Mouse (Mus musculus) MEL (cell line): ENCODE data around the gene Aurka. TPM values are rescaled to one million over a fixed set of nuclear protein-coding genes. Genes with fewer than 3 reads are reported as not detected.

ENCODE experiments used
- DNase-seq: peaks from one replicate; pipeline ENCODE4 v3.0.0; 2011; ENCODE audit warnings: low read depth, low spot score
- H3K27ac ChIP-seq: 2 replicates; pipeline ENCODE4 v1.5.1; 2012; ENCODE audit warnings: low read depth, mild to moderate bottlenecking, control low read depth, low read length, moderate library complexity; ENCODE audit not compliant: control insufficient read depth
- H3K27me3 ChIP-seq, 2 experiments: fragments of 150-350 bp in 1 of 2; sonication (generic) in 1 of 2; 2 replicates each; pipeline ENCODE4 v1.6.1; 2012; ENCODE audit warnings: low read length in 2 of 2, mild to moderate bottlenecking in 2 of 2, improper control_type of control experiment in 1 of 2, moderate library complexity in 1 of 2; ENCODE audit not compliant: insufficient read depth in 2 of 2, control insufficient read depth in 1 of 2
- H3K36me3 ChIP-seq, 2 experiments: 2 replicates each; pipeline ENCODE4 v1.6.1; 2012 to 2014; ENCODE audit warnings: low read length in 2 of 2, improper control_type of control experiment in 1 of 2, inconsistent platforms in 1 of 2, mild to moderate bottlenecking in 1 of 2; ENCODE audit not compliant: insufficient read depth in 2 of 2, control insufficient read depth in 1 of 2
- H3K4me1 ChIP-seq, 2 experiments: fragments of 150-350 bp in 1 of 2; sonication (generic) in 1 of 2; 2 replicates each; pipeline ENCODE4 v1.6.1; 2012; ENCODE audit warnings: low read length in 2 of 2, improper control_type of control experiment in 1 of 2, mild to moderate bottlenecking in 1 of 2; ENCODE audit not compliant: insufficient read depth in 2 of 2, control insufficient read depth in 1 of 2
- H3K4me3 ChIP-seq, 2 experiments: fragments of 150-350 bp in 1 of 2; sonication (generic) in 1 of 2; 2 replicates each; pipeline ENCODE4 v1.5.1; 2012; ENCODE audit warnings: low read depth in 2 of 2, low read length in 2 of 2, mild to moderate bottlenecking in 2 of 2, moderate library complexity in 2 of 2, control low read depth in 1 of 2, improper control_type of control experiment in 1 of 2; ENCODE audit not compliant: control insufficient read depth in 1 of 2, insufficient read depth in 1 of 2
- H3K79me2 ChIP-seq: 2 replicates; pipeline ENCODE4 v1.6.1; 2012; ENCODE audit warnings: mild to moderate bottlenecking, low read length, moderate library complexity; ENCODE audit not compliant: control insufficient read depth, poor library complexity, insufficient read depth
- H3K9ac ChIP-seq: 2 replicates; pipeline ENCODE4 v1.6.1; 2012; ENCODE audit warnings: low read depth, mild to moderate bottlenecking, control low read depth, low read length, moderate library complexity; ENCODE audit not compliant: control insufficient read depth, poor library complexity, severe bottlenecking
- H3K9me3 ChIP-seq: fragments of 150-350 bp; sonication (generic); replicated peaks from 2 replicates; pipeline ENCODE4 v1.6.1; 2012; ENCODE audit warnings: mild to moderate bottlenecking, low read length, improper control_type of control experiment, moderate library complexity; ENCODE audit not compliant: insufficient read depth
- CHD1 ChIP-seq: IDR thresholded peaks from 2 replicates; pipeline ENCODE4 v1.6.1; 2012; ENCODE audit warnings: low read depth, mild to moderate bottlenecking, inconsistent platforms, low read length, improper control_type of control experiment
- CHD2 ChIP-seq: IDR thresholded peaks from 2 replicates; pipeline ENCODE4 v1.6.1; 2011; ENCODE audit warnings: low read length, improper control_type of control experiment
- E2F4 ChIP-seq: IDR thresholded peaks from 2 replicates; pipeline ENCODE4 v1.6.1; 2011; ENCODE audit warnings: low read depth, low read length, improper control_type of control experiment, borderline replicate concordance
- ELF1 ChIP-seq: IDR thresholded peaks from 2 replicates; pipeline ENCODE4 v1.6.1; 2014; ENCODE audit warnings: low read depth, mild to moderate bottlenecking, inconsistent platforms, low read length, improper control_type of control experiment, moderate library complexity
- EP300 ChIP-seq, 2 experiments: IDR thresholded peaks; 2 replicates each; pipeline ENCODE4 v1.6.1; 2011; ENCODE audit warnings: improper control_type of control experiment in 2 of 2, low read length in 2 of 2, low read depth in 1 of 2, mild to moderate bottlenecking in 1 of 2
- GATA1 ChIP-seq: IDR thresholded peaks from 2 replicates; pipeline ENCODE4 v1.6.1; 2011; ENCODE audit warnings: low read depth, low read length, improper control_type of control experiment
- KAT2A ChIP-seq: conservative IDR thresholded peaks from 2 replicates; pipeline ENCODE4 v1.6.1; 2012; ENCODE audit warnings: low read depth, low read length, improper control_type of control experiment, inconsistent platforms
- MAFK ChIP-seq: IDR thresholded peaks from 2 replicates; pipeline ENCODE4 v1.6.1; 2011; ENCODE audit warnings: low read depth, mild to moderate bottlenecking, low read length, improper control_type of control experiment, borderline replicate concordance
- MEF2A ChIP-seq: IDR thresholded peaks from 2 replicates; pipeline ENCODE4 v1.6.1; 2014; ENCODE audit warnings: low read depth, mild to moderate bottlenecking, inconsistent platforms, low read length, improper control_type of control experiment; ENCODE audit not compliant: poor library complexity, insufficient replicate concordance, severe bottlenecking; ENCODE audit errors: extremely low read depth
- MXI1 ChIP-seq: IDR thresholded peaks from 2 replicates; pipeline ENCODE4 v1.6.1; 2011; ENCODE audit warnings: mild to moderate bottlenecking, low read depth, low read length, improper control_type of control experiment
- MYC ChIP-seq: IDR thresholded peaks from 2 replicates; pipeline ENCODE4 v1.6.1; 2011; ENCODE audit warnings: low read depth, mild to moderate bottlenecking, low read length, improper control_type of control experiment, moderate library complexity
- POLR2A ChIP-seq, 2 experiments: IDR thresholded peaks; 2 replicates each; pipeline ENCODE4 v1.6.1; 2011 to 2012; ENCODE audit warnings: low read length in 2 of 2, mild to moderate bottlenecking in 2 of 2, control low read depth in 1 of 2, improper control_type of control experiment in 1 of 2, low read depth in 1 of 2, moderate library complexity in 1 of 2; ENCODE audit not compliant: control insufficient read depth in 1 of 2, insufficient read depth in 1 of 2, poor library complexity in 1 of 2
- POLR2AphosphoS2 ChIP-seq: IDR thresholded peaks from 2 replicates; pipeline ENCODE4 v1.6.1; 2011; ENCODE audit warnings: low read length, improper control_type of control experiment
- TBP ChIP-seq: IDR thresholded peaks from 2 replicates; pipeline ENCODE4 v1.8.0; 2011; ENCODE audit warnings: low read depth, low read length, improper control_type of control experiment
- TCF12 ChIP-seq: IDR thresholded peaks from 2 replicates; pipeline ENCODE4 v1.6.1; 2014; ENCODE audit warnings: low read depth, mild to moderate bottlenecking, inconsistent platforms, low read length, improper control_type of control experiment, moderate library complexity
- UBTF ChIP-seq: IDR thresholded peaks from 2 replicates; pipeline ENCODE4 v1.6.1; 2012; ENCODE audit warnings: low read depth, mild to moderate bottlenecking, inconsistent platforms, low read length, improper control_type of control experiment, moderate library complexity, borderline replicate concordance; ENCODE audit not compliant: insufficient read depth
- ZMIZ1 ChIP-seq: IDR thresholded peaks from 2 replicates; pipeline ENCODE4 v1.6.1; 2012; ENCODE audit warnings: low read depth, mild to moderate bottlenecking, inconsistent platforms, low read length, improper control_type of control experiment, moderate library complexity
- ZNF384 ChIP-seq: IDR thresholded peaks from 2 replicates; pipeline ENCODE4 v1.6.1; 2012; ENCODE audit warnings: low read depth, mild to moderate bottlenecking, inconsistent platforms, low read length, improper control_type of control experiment
- polyA plus RNA-seq, 2 experiments: library from polyadenylated mRNA; stranded (reverse) in 1 of 2; unstranded in 1 of 2; fragments of >175 nt in 1 of 2; fragments of >200 nt in 1 of 2; gene quantifications; 2 replicates each; pipeline versions ENCODE4 v1.2.1 to v1.2.4; 2012; ENCODE audit warnings: low replicate concordance in 2 of 2, low read depth in 1 of 2; ENCODE audit not compliant: insufficient read length in 2 of 2, insufficient read depth in 1 of 2, missing spikeins in 1 of 2
- total RNA-seq: library from RNA; depleted of rRNA; stranded (reverse); fragments of 300-350 nt; gene quantifications from 2 replicates; pipeline ENCODE4 v1.2.3, GENCODE M21; 2012

Gene Aurka
- total and polyA plus RNA-seq, 3 experiments, result 110 to 236 (median 150) TPM

GRCm38 (mm10) chr2:172410686-172411085 lies 40.4 kb upstream of the Aurka start:
- Histone ChIP-seq H3K9me3 (no peaks in the 10 kb centered on the region), H3K36me3 (no peaks in the 10 kb centered on the region), H3K4me1 (no peaks in the 10 kb centered on the region), H3K27ac (no peak overlapping the region), H3K4me3 (no peak overlapping the region), H3K27me3 (peaks cover 0 to 2% of the 10 kb centered on the region in 2 experiments; a peak in 1 of 4 replicates), H3K79me2 (no peaks in the 10 kb centered on the region), H3K9ac (no peak overlapping the region)
- TF ChIP-seq GATA1 (no peak), EP300 (IDR thresholded peaks at IDR 0.05; ENCODE audit: low read depth in 1 of 2, low read length in 2 of 2) (no peak), MAFK (no peak), MYC (no peak), TBP (no peak), ZNF384 (no peak), MEF2A (no peak), POLR2AphosphoS2 (no peak), ELF1 (no peak), E2F4 (no peak)
- no peak for DNase-seq

GRCm38 (mm10) chr2:172407499-172407898 lies 37.2 kb upstream of the Aurka start:
- H3K36me3 ChIP-seq, result no peaks in the 10 kb centered on the region
- DNase-seq, result no peak
- no peaks in the 10 kb centered on the region for H3K9me3 ChIP-seq
- H3K9ac ChIP-seq, result no peak overlapping the region
- H3K4me1 ChIP-seq, result no peaks in the 10 kb centered on the region
- H3K4me3 ChIP-seq, result no peak overlapping the region
- TF ChIP-seq KAT2A (no peak), ZMIZ1 (no peak), TCF12 (no peak), ZNF384 (no peak), CHD1 (no peak), MAFK (no peak), GATA1 (no peak), CHD2 (no peak), MXI1 (no peak), POLR2A (IDR thresholded peaks at IDR 0.05; ENCODE audit: control insufficient read depth in 1 of 2, insufficient read depth in 1 of 2, low read depth in 1 of 2, low read length in 2 of 2, poor library complexity in 1 of 2) (no peak), UBTF (no peak)
- peaks cover 0 to 2% of the 10 kb centered on the region in 2 experiments; a peak in 1 of 4 replicates for H3K27me3 ChIP-seq
- no peak overlapping the region for H3K27ac ChIP-seq
- no peaks in the 10 kb centered on the region for H3K79me2 ChIP-seq
